Mouse (Mus musculus): ENCODE measurements around the gene Tppp.

- TF ChIP-seq POLR2A (IDR thresholded peaks at IDR 0.05; ENCODE audit: low read depth, low read length) (no peak), CTCF (conservative IDR thresholded peaks at IDR 0.05; ENCODE audit: insufficient read depth, insufficient read length, low read depth, low read length) (no peak)
Measured at GRCm38 (mm10) chr13:74066576-74066975, 57.4 kb downstream of the Tppp start.

Measured in kidney, adult 2 months (tissue).